Mouse (Mus musculus) megakaryocyte, adult 5-6 weeks (primary cell): ENCODE measurements around the gene Chpf2. TPM values are rescaled to one million over a fixed set of nuclear protein-coding genes. Genes with fewer than 3 reads are reported as not detected.
"Not testable (repeated sequence)": the region's sequence is repeated elsewhere in the genome, so short reads cannot be mapped to it uniquely, and the experiment has no call there.

Experiments used
- ATAC-seq: 2 replicates; pipeline ENCODE4 v1.8.0; 2016; ENCODE audit warnings: mild to moderate bottlenecking, inconsistent platforms; ENCODE audit not compliant: poor library complexity, severe bottlenecking
- total RNA-seq, 2 experiments: library from RNA; stranded (forward) in 1 of 2; stranded (reverse) in 1 of 2; fragments of 153-499, 151-499 nt in 1 of 2; fragments of 221-1000, 200-1000 nt in 1 of 2; gene quantifications; 2 replicates each; pipeline versions ENCODE4 v1.2.3 to v1.2.4; 2015 to 2017

Chpf2 gene
- total RNA-seq (2015) (5.0 and 5.1 TPM in 2 replicates), total RNA-seq (2017) (11.3 and 13.5 TPM in 2 replicates)

- ATAC-seq: peak; percentile 97
Measured at GRCm38 (mm10) chr5:24586547-24587199, at the start of gene Chpf2. TSS of gene Chpf2 (plus strand) at chr5:24586741.

- no peak for ATAC-seq
Measured at GRCm38 (mm10) chr5:24537618-24538017, 48.9 kb upstream of the Chpf2 start.

GRCm38 (mm10) chr5:24539571-24540296, 46.8 kb upstream of the Chpf2 start:
- no peak for ATAC-seq

GRCm38 (mm10) chr5:24540387-24541143, 46.0 kb upstream of the Chpf2 start, which contains the start of gene Asb10:
TSS of gene Asb10 (minus strand) at chr5:24540978.
- peak; percentile 24; the same call in 1 of the 2 replicates for ATAC-seq

- ATAC-seq: no peak
Measured at GRCm38 (mm10) chr5:24541144-24541569, 45.4 kb upstream of the Chpf2 start.

GRCm38 (mm10) chr5:24542643-24543042, 43.9 kb upstream of the Chpf2 start:
- no peak for ATAC-seq

- ATAC-seq: no peak
Measured at GRCm38 (mm10) chr5:24550598-24551316, 35.8 kb upstream of the Chpf2 start.

GRCm38 (mm10) chr5:24551317-24551688, 35.2 kb upstream of the Chpf2 start:
- ATAC-seq: no peak

GRCm38 (mm10) chr5:24553621-24554244, 32.8 kb upstream of the Chpf2 start:
- no peak for ATAC-seq

GRCm38 (mm10) chr5:24555335-24555734, 31.2 kb upstream of the Chpf2 start:
- ATAC-seq: not testable (repeated sequence)

GRCm38 (mm10) chr5:24556709-24557108, 29.8 kb upstream of the Chpf2 start, which contains the start of gene 4931409K22Rik:
TSS of gene 4931409K22Rik (minus strand) at chr5:24556809.
- ATAC-seq: no peak

- ATAC-seq: no peak
Measured at GRCm38 (mm10) chr5:24575948-24576347, 10.6 kb upstream of the Chpf2 start.

GRCm38 (mm10) chr5:24576801-24577182, 9.7 kb upstream of the Chpf2 start:
- ATAC-seq: peak; percentile 21

- peak; percentile 95 for ATAC-seq
Measured at GRCm38 (mm10) chr5:24577183-24577929, 9.2 kb upstream of the Chpf2 start, which contains the start of gene Abcf2. TSS of gene Abcf2 (minus strand) at chr5:24577467.

- ATAC-seq: no peak
Measured at GRCm38 (mm10) chr5:24578109-24578963, 8.2 kb upstream of the Chpf2 start.

- ATAC-seq: peak; percentile 13; the same call in 1 of the 2 replicates
Measured at GRCm38 (mm10) chr5:24586106-24586505, 435 bp upstream of the Chpf2 start.

- ATAC-seq: no peak
Measured at GRCm38 (mm10) chr5:24587200-24587577, 648 bp downstream of the Chpf2 start.
